Mouse (Mus musculus) urinary bladder, postnatal 14 days (tissue): ENCODE data around the gene Tgm2.

ENCODE experiments used
- DNase-seq: peaks from one replicate; pipeline ENCODE4 v3.0.0; 2021; ENCODE audit warnings: low spot score

The Tgm2 gene

DNA sequence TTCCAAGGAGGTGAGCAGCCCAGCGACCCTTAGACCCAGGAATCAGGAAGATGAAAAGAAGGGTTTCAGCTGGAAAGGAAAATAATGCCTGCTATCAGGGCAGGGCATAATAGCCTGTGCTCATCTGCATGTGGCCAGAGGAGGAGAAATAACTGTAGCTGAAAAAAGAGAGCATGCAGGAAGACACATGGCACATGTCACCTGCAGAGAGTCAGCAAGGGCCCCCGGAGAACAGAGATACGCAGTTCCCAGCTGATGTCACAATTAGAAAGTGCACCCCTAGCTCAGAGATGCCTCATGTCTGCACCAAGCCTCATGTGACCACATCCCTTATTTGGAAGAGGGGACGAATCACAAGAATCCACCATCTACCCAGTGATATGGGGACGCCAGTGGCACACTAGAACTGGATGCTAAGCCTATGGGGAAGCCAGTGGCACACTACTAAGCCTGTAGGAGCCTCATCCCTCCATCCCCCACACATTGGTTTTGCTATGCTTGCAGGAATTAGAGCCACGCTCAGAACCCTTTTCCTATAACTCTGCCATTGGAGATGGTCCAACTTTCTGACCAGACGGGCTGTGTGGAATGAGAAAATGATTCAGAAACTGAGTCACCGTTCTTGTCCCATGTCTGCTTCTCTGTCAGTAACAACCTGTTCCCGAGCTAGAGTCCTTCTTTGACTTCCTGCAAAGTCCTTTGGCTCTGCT lies 21.4 kb upstream of the Tgm2 start:
- no peak for DNase-seq

DNA sequence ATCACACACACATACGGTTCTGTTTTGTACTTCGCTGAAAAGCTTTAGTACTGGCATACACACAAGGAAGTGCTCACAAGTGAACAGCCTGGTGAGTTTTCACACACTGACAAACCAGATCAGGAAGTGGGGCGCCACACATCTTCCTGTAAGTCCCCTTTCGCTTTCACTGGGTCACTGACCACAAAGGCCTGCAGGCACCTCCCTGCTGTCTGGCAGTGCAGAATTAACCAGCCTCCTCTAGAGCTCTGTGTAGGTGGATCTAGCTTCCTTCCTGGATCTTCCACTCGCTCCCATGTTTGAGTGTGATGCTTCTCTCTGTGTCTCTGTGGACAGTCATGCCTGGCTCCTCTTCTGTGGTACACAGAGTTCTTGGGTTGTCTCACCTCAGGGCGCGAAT lies 20.4 kb upstream of the Tgm2 start:
- no peak for DNase-seq

DNA sequence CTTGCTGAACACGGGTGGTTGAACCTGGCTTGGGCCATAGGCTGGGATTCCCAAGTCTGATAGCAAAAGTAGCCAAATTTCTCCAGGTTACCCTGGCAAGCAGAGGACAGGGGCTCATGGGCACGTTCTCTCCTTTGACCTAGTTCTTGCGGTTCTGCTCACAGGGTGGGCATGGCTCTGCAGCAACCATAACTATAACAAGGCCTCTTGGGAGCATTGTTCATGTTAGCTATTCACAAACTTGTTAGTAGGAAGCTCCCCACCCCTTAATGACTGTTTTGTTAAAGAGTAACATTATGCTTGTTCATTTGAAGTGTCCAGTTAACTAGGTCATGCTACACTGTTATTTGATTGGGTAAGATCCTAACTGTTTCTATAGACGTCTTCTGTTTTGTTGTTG lies 19.5 kb upstream of the Tgm2 start:
- DNase-seq = no peak

GRCm38 (mm10) chr2:158163034-158163433 lies 16.8 kb upstream of the Tgm2 start:
- no peak for DNase-seq

GRCm38 (mm10) chr2:158161761-158162160 lies 15.5 kb upstream of the Tgm2 start:
- no peak for DNase-seq

GRCm38 (mm10) chr2:158159376-158160235 lies 13.4 kb upstream of the Tgm2 start:
- no peak for DNase-seq

DNA sequence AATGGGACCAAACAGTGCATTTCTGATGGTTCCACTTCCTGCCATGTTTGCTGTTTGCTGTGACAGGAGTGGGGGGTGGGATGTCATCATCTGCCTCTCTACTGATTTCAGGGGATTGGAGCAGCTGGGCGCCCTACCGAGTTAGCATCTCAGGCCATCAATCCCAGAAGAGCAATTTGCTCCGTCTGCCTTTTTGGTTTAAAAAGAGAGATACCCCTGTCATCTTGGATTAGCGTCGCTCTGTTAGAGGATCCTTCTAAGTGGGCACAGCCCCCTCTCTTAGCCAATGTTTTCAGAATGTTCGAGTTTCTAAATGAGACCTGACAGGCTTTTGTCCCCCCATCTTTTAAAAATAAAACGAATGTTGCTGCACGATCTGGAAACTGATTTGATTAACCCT lies 11.4 kb upstream of the Tgm2 start:
- no peak for DNase-seq

GRCm38 (mm10) chr2:158156487-158156886 lies 10.3 kb upstream of the Tgm2 start:
- no peak for DNase-seq

DNA sequence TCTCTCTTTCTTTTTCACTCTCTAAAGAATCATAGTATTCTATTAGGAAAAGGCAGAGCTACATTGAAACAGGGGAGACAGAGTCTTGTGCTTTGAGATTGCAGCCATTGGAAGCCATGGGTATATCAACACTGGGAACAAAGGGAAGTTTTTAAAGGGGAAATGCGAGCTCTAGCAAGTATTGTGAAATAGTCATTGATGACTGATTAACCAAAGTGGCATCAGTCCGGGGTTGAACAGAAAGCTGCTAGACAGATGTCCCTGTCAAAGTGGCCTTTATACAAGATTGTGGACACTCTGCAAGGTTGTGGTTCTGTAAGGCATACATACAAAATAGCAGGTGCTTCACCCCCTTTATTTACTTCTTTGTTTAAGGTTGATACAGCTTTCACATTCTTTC lies 9.4 kb upstream of the Tgm2 start:
- no peak for DNase-seq

DNA sequence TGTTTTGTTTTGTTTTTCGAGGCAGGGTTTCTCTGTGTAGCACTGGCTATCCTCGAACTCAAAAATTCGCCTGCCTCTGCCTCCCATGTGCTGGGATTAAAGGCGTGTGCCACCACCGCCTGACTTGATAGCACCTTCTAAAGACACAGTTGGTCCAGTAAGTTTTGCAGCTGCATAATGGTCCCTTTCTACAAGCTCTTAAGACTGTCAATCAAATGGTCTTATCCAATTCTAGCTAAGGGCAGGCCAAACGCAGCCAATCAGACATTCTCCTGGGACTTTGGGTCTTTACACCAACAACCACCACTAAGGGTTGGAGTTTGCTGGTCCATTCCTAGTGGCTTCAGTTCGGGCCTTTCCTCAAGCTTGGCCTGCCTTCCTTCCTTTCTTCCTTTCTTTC lies 8.9 kb upstream of the Tgm2 start:
- no peak for DNase-seq

GRCm38 (mm10) chr2:158154641-158155040 lies 8.4 kb upstream of the Tgm2 start:
- DNase-seq = no peak

- DNase-seq = no peak
Observed at GRCm38 (mm10) chr2:158153728-158154343, 7.6 kb upstream of the Tgm2 start.

DNA sequence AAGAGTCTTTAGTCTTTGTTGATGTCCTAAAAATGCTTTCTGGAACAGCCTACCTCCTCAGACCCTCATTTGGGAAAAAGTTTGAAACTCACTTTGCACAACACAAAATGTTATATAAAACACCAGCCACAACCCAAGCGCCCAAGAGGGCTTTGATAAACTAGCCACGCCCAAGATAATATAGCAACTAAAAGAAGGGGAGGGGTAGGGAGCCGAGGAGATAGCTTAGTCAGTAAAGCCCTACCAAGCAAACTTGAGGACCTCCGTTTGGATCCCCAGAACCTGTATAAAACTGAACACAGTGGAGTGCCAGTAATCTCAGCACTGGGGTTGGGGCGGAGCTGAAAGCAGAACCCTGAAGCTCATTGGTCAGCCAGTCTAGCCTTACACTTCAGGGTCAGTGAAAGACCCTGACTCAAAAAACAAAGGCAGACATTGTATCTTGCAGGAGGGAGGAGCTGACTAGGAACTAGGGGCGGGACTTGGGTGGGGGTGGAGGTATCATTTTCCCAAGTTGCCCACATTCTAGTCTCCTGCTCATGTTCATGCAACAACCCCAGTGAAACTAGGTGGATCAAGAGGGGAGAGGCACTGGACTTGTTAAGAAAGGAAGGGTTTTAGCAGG lies 6.6 kb upstream of the Tgm2 start:
- no peak for DNase-seq

DNA sequence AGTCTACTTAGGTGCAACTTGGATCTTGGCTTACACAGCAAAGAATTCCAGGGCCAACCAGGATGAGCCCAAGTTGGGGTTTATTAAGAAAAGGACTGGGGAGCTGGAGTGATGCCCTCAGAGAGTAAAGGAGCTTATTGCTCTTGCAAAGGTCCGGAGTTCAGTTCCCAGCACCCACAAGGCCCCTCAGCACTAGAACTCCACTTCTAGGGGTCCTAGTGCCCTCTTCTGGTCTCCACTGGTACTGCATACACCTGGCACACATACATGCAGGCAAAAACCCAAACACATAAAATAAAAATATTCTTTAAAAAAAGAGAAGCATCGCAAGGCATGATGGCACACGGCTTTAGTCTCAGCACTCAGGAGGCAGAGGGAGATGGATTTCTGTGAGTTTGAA lies 4.8 kb upstream of the Tgm2 start:
- DNase-seq = no peak

- DNase-seq = no peak
Observed at GRCm38 (mm10) chr2:158146971-158147370, 735 bp upstream of the Tgm2 start.

- DNase-seq = no peak
Observed at GRCm38 (mm10) chr2:158145528-158146065, 639 bp downstream of the Tgm2 start.

- DNase-seq = no peak
Observed at GRCm38 (mm10) chr2:158144750-158145527, 1.3 kb downstream of the Tgm2 start.

DNA sequence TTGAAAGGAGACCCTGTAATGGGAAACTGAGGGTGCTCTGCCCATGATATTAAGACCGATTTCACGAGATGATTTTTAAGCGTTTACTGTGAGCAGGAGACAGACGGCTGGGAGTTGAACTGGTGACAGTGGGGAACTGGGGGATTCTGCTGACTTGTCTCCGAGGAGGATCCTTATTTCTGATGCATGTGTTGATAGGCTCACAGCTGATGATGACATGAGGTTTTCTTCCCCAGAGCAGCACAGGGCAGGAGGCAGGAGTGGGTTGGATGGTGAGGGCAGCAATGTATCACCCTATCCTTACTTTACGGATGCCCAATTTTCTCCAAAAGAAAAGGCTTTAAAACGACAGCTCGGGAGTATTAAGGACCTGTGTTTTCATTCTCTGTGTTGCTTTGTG lies 2.0 kb downstream of the Tgm2 start:
- DNase-seq = no peak

GRCm38 (mm10) chr2:158143816-158144215 lies 2.4 kb downstream of the Tgm2 start:
- no peak for DNase-seq

GRCm38 (mm10) chr2:158142981-158143380 lies 3.3 kb downstream of the Tgm2 start:
- no peak for DNase-seq

DNA sequence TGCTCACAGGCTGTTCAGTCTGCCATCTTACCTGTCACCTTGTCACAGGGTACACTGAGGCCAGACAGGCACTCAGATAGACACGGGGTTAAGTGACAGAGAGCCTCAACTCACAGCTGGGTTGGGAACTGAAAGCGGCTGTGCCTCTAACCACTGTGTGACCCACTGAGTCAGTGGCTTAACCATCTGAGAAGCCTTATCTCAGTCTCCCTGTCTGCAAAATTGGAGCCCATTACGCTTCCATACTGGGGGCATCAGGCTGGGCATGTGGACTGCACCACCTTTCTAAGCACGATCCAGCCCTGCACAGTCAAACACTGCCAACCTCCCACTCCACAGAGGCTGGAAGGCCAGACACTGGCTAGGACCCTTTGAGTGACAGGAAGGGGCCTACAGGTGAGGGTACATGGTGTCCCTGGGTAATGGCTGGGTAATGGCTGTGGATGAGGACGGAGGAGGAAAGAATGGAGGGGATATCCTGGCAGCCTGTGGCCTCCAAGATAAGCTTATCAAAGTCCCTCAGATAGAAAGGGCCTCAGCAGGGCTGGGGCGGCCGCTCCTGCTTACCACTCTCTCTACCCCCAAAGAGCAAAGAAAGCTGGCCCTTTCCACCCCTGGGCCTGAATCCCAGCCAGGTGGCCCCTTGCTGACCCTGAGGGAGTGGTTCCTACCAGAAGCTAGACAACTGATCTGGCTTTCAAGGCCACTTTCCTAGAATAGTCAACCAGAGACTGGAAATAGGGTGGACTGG lies 4.4 kb downstream of the Tgm2 start:
- no peak for DNase-seq
